Mouse (Mus musculus) left cerebral cortex, adult 9 months (tissue): ENCODE results near the gene Gm9817.

Experiments used
- DNase-seq, 2 experiments: peaks; one replicate each; pipeline ENCODE4 v3.0.0; 2022; ENCODE audit warnings: low spot score in 2 of 2

Gm9817 gene

GRCm38 (mm10) chr13:45089846-45090245 lies 11.4 kb downstream of the Gm9817 start:
- DNase-seq = no peak

GRCm38 (mm10) chr13:45092816-45093215 lies 14.3 kb downstream of the Gm9817 start:
- DNase-seq = no peak

- no peak for DNase-seq
Observed at GRCm38 (mm10) chr13:45095028-45095427, 16.5 kb downstream of the Gm9817 start.

- peak in 1 of 2 experiments; percentile 43 for DNase-seq
Observed at GRCm38 (mm10) chr13:45099582-45100229, 21.2 kb downstream of the Gm9817 start.

- DNase-seq = no peak
Observed at GRCm38 (mm10) chr13:45106480-45106879, 28.0 kb downstream of the Gm9817 start.

GRCm38 (mm10) chr13:45108851-45109390 lies 30.4 kb downstream of the Gm9817 start:
- peak in 1 of 2 experiments; percentile 67 for DNase-seq

GRCm38 (mm10) chr13:45118375-45118774 lies 39.9 kb downstream of the Gm9817 start:
- DNase-seq = no peak

- DNase-seq = no peak
Observed at GRCm38 (mm10) chr13:45118822-45119221, 40.3 kb downstream of the Gm9817 start.
